Mouse (Mus musculus) C2C12 (cell line): ENCODE measurements around the gene Dnah14. TPM values are rescaled to one million over a fixed set of nuclear protein-coding genes. Genes with fewer than 3 reads are reported as not detected.

ENCODE experiments used
- H3K27me3 ChIP-seq: one replicate; pipeline ENCODE4 v1.6.1; 2011; ENCODE audit not compliant: control insufficient read depth, insufficient read depth, insufficient read length
- H3K36me3 ChIP-seq: one replicate; pipeline ENCODE4 v1.6.1; 2011; ENCODE audit not compliant: control insufficient read depth, insufficient read depth
- H3K4me3 ChIP-seq: one replicate; pipeline ENCODE4 v1.5.1; 2011; ENCODE audit warnings: mild to moderate bottlenecking, control low read depth; ENCODE audit not compliant: poor library complexity, insufficient read depth, severe bottlenecking
- H3K79me2 ChIP-seq: one replicate; pipeline ENCODE4 v1.6.1; 2011; ENCODE audit not compliant: control insufficient read depth, insufficient read depth
- H3K79me3 ChIP-seq: one replicate; pipeline ENCODE4 v1.6.1; 2011; ENCODE audit warnings: low read depth, control low read depth
- H3ac ChIP-seq: one replicate; pipeline ENCODE3; 2011; ENCODE audit warnings: low read depth; ENCODE audit not compliant: control insufficient read depth, insufficient read length
- CEBPB ChIP-seq: IDR thresholded peaks from one replicate; pipeline ENCODE4 v1.6.1; 2011; ENCODE audit warnings: low read depth, mild to moderate bottlenecking, control low read depth, moderate library complexity
- CTCF ChIP-seq: IDR thresholded peaks from one replicate; pipeline ENCODE4 v1.5.1; 2011; ENCODE audit not compliant: control insufficient read depth, insufficient read depth, insufficient read length
- FOSL1 ChIP-seq: IDR thresholded peaks from one replicate; pipeline ENCODE4 v1.8.0; 2011; ENCODE audit warnings: mild to moderate bottlenecking, low read length; ENCODE audit not compliant: poor library complexity, insufficient read depth, severe bottlenecking
- MAX ChIP-seq: IDR thresholded peaks from one replicate; pipeline ENCODE4 v1.6.1; 2011; ENCODE audit warnings: mild to moderate bottlenecking, control low read depth
- MYOD1 ChIP-seq: IDR thresholded peaks from one replicate; pipeline ENCODE4 v1.6.1; 2011; ENCODE audit warnings: low read depth; ENCODE audit not compliant: control insufficient read depth, insufficient read length
- MYOG ChIP-seq: IDR thresholded peaks from one replicate; pipeline ENCODE4 v1.6.1; 2011; ENCODE audit not compliant: control insufficient read depth, insufficient read length; ENCODE audit errors: extremely low read depth
- USF1 ChIP-seq: IDR thresholded peaks from one replicate; pipeline ENCODE4 v1.6.1; 2011; ENCODE audit warnings: low read depth, mild to moderate bottlenecking, control low read depth, moderate library complexity
- polyA plus RNA-seq: library from polyadenylated mRNA; unstranded; fragments of >200 nt; fragmentation: generic; extraction: Trizol; gene quantifications from one replicate; pipeline ENCODE4 v1.2.1, GENCODE M21; 2012; ENCODE audit warnings: missing spikeins

The Dnah14 gene
- polyA plus RNA-seq, 1 experiment, result 0.50 TPM

- Histone ChIP-seq H3K79me3 (no peaks in the 10 kb centered on the region), H3K36me3 (no peaks in the 10 kb centered on the region), H3ac (no peak overlapping the region), H3K27me3 (peaks cover 3% of the 10 kb centered on the region), H3K79me2 (no peaks in the 10 kb centered on the region), H3K4me3 (no peak overlapping the region)
- TF ChIP-seq USF1 (no peak), CEBPB (no peak), FOSL1 (no peak), MAX (no peak), MYOD1 (no peak), MYOG (no peak), CTCF (no peak)
Measured at GRCm38 (mm10) chr1:181789952-181790351, 213.6 kb downstream of the Dnah14 start.

GRCm38 (mm10) chr1:181793541-181793940 lies 217.2 kb downstream of the Dnah14 start:
- Histone ChIP-seq H3K79me3 (no peaks in the 10 kb centered on the region), H3ac (no peak overlapping the region), H3K36me3 (no peaks in the 10 kb centered on the region), H3K27me3 (peaks cover 9% of the 10 kb centered on the region), H3K79me2 (no peaks in the 10 kb centered on the region), H3K4me3 (no peak overlapping the region)
- TF ChIP-seq CTCF, result no peak

GRCm38 (mm10) chr1:181799911-181800310 lies 223.6 kb downstream of the Dnah14 start:
- no peak overlapping the region for H3ac ChIP-seq
- peaks cover 12% of the 10 kb centered on the region for H3K27me3 ChIP-seq
- no peaks in the 10 kb centered on the region for H3K79me3 ChIP-seq
- TF ChIP-seq FOSL1, result no peak
- TF ChIP-seq USF1, result no peak
- no peak for TF ChIP-seq CTCF
- no peak for TF ChIP-seq MYOD1
- TF ChIP-seq MYOG, result no peak
- no peak for TF ChIP-seq CEBPB
- TF ChIP-seq MAX, result no peak
- no peak overlapping the region for H3K4me3 ChIP-seq
- no peaks in the 10 kb centered on the region for H3K79me2 ChIP-seq
- H3K36me3 ChIP-seq, result no peaks in the 10 kb centered on the region

- H3K79me3 ChIP-seq, result no peaks in the 10 kb centered on the region
- no peaks in the 10 kb centered on the region for H3K36me3 ChIP-seq
- H3K4me3 ChIP-seq, result no peak overlapping the region
- H3K79me2 ChIP-seq, result no peaks in the 10 kb centered on the region
- peaks cover 14% of the 10 kb centered on the region for H3K27me3 ChIP-seq
- TF ChIP-seq FOSL1, result no peak
- TF ChIP-seq CEBPB, result no peak
- TF ChIP-seq MAX, result no peak
- no peak overlapping the region for H3ac ChIP-seq
Measured at GRCm38 (mm10) chr1:181800667-181801066, 224.3 kb downstream of the Dnah14 start.

- no peaks in the 10 kb centered on the region for H3K79me3 ChIP-seq
- H3K36me3 ChIP-seq, result peaks cover 31% of the 10 kb centered on the region
- no peaks in the 10 kb centered on the region for H3K27me3 ChIP-seq
- H3K79me2 ChIP-seq, result no peaks in the 10 kb centered on the region
- no peak overlapping the region for H3ac ChIP-seq
- H3K4me3 ChIP-seq, result no peak overlapping the region
- TF ChIP-seq USF1 (no peak), MYOG (no peak), MYOD1 (no peak), MAX (no peak), FOSL1 (no peak), CEBPB (no peak), CTCF (no peak)
Measured at GRCm38 (mm10) chr1:181811481-181812223, 235.3 kb downstream of the Dnah14 start.

- H3K36me3 ChIP-seq, result peaks cover 78% of the 10 kb centered on the region
- H3K79me3 ChIP-seq, result peaks cover 5% of the 10 kb centered on the region
- no peak for TF ChIP-seq USF1
- no peak for TF ChIP-seq CTCF
- TF ChIP-seq MAX, result no peak
Measured at GRCm38 (mm10) chr1:181826716-181827115, 250.4 kb downstream of the Dnah14 start.

More at GRCm38 (mm10) chr1:181826716-181827115, 250.4 kb downstream of the Dnah14 start:
- H3K4me3 ChIP-seq, result no peak overlapping the region
- H3K27me3 ChIP-seq, result no peaks in the 10 kb centered on the region
- H3ac ChIP-seq, result no peak overlapping the region
- no peaks in the 10 kb centered on the region for H3K79me2 ChIP-seq
